In genomic region chr5:99277536-99277935, GRCm38 (mm10) we compare ENCODE assay signal across 27 mouse cellular contexts.
A peak's percentile ranks its signal among the peaks of the same experiment; 100 is the strongest.
DNase-seq lines count a peak whose midpoint lies in the region; ATAC-seq lines count a peak whose summit lies in the region.
"Had no signal": no experiment of that assay in that cellular context is flagged by ENCODE, and none has a peak within 500 bp of the region (broad histone marks: within the 10 kb centered on the region; RNA-seq: fewer than 3 reads in every experiment).

No protein-coding gene starts in this region.

- no peaks in the 10 kb centered on the region for H3K27me3 ChIP-seq in forebrain, embryonic 15.5 days
- 0 out of 2 replicates have a peak, but pooled peaks cover 8% of the 10 kb centered on the region for H3K27me3 ChIP-seq in forebrain, embryonic 12.5 days
- H3K27me3 ChIP-seq: CH12.LX; embryonic facial prominence, embryonic 13.5 days; hindbrain, embryonic 13.5 days; intestine, embryonic 15.5 days; Patski had no signal

- peak; percentile 23 to 24 for DNase-seq in cerebellum, postnatal 14 days
- peak; percentile 34 for DNase-seq in left cerebral cortex, postnatal 4 days
- DNase-seq in left cerebral cortex, postnatal 10 days (ENCODE audit: extremely low spot score in 1 of 2, low spot score in 2 of 2): no peak
- DNase-seq: adrenal gland, postnatal 10 days; adrenal gland, postnatal 36 days; B cell, adult 2 months; cerebellum, adult 18-20 months; cerebellum, adult 9-10 months; cerebellum, postnatal 36 days; embryo, embryonic 11 days; gastrocnemius, adult 2 months; gastrocnemius, postnatal 14 days; heart, adult 11 months; kidney, adult 2 months had no signal

- no peak overlapping the region for H3K9ac ChIP-seq in forebrain, embryonic 15.5 days (replicated peaks)
- H3K9ac ChIP-seq in forebrain, embryonic 12.5 days: no peak overlapping the region
- H3K9ac ChIP-seq: embryonic facial prominence, embryonic 13.5 days; hindbrain, embryonic 13.5 days; intestine, embryonic 15.5 days had no signal

- peaks cover 35% of the 10 kb centered on the region for H3K4me1 ChIP-seq in forebrain, embryonic 15.5 days
- peaks cover 31% of the 10 kb centered on the region for H3K4me1 ChIP-seq in forebrain, embryonic 12.5 days

- intact Hi-C loops in left cerebral cortex, postnatal 4 days (cut with DNase I): no loop called here
- intact Hi-C loops in left cerebral cortex, postnatal 10 days (cut with DNase I): no loop called here

- no peaks in the 10 kb centered on the region for H3K36me3 ChIP-seq in forebrain, embryonic 15.5 days
- H3K36me3 ChIP-seq in forebrain, embryonic 12.5 days (replicated peaks): no peaks in the 10 kb centered on the region
- H3K36me3 ChIP-seq: embryonic facial prominence, embryonic 10.5 days; embryonic facial prominence, embryonic 13.5 days; G1E; hindbrain, embryonic 13.5 days; intestine, embryonic 15.5 days had no signal

- H3K27ac ChIP-seq in forebrain, embryonic 15.5 days (replicated peaks): peak overlapping the region; percentile 72
- H3K27ac ChIP-seq in forebrain, embryonic 12.5 days: no peak overlapping the region
- H3K27ac ChIP-seq: embryonic facial prominence, embryonic 10.5 days; embryonic facial prominence, embryonic 13.5 days; gastrocnemius, adult 2 months; hindbrain, embryonic 13.5 days; intestine, embryonic 15.5 days had no signal

- H3K9me3 ChIP-seq in forebrain, embryonic 15.5 days: no peaks in the 10 kb centered on the region
- no peaks in the 10 kb centered on the region for H3K9me3 ChIP-seq in forebrain, embryonic 12.5 days
- H3K9me3 ChIP-seq: embryonic facial prominence, embryonic 10.5 days; embryonic facial prominence, embryonic 13.5 days; hindbrain, embryonic 13.5 days; intestine, embryonic 15.5 days had no signal

- WGBS in forebrain, embryonic 15.5 days: 65% methylated on average over 9 of the region's 9 CpGs
- 85% methylated on average over 9 of the region's 9 CpGs for whole genome bisulfite sequencing in forebrain, embryonic 12.5 days

- no peak overlapping the region for H3K4me3 ChIP-seq in forebrain, embryonic 15.5 days
- no peak overlapping the region for H3K4me3 ChIP-seq in forebrain, embryonic 12.5 days (replicated peaks)
- H3K4me3 ChIP-seq: embryonic facial prominence, embryonic 10.5 days; embryonic facial prominence, embryonic 13.5 days; erythroblast, embryonic 14.5 days; gastrocnemius, adult 2 months; hindbrain, embryonic 13.5 days; intestine, embryonic 15.5 days had no signal

- no peak overlapping the region for H3K4me2 ChIP-seq in forebrain, embryonic 15.5 days (replicated peaks)
- H3K4me2 ChIP-seq in forebrain, embryonic 12.5 days: no peak overlapping the region
- H3K4me2 ChIP-seq: embryonic facial prominence, embryonic 13.5 days; heart, embryonic 11.5 days; hindbrain, embryonic 13.5 days; intestine, embryonic 15.5 days had no signal

- no peak for ATAC-seq in cerebellum, adult (ENCODE audit: insufficient number of reproducible peaks, low FRiP score, low TSS enrichment)
- ATAC-seq in forebrain, embryonic 15.5 days (replicated peaks): no peak; the same call in 1 of the 2 replicates
- ATAC-seq in forebrain, embryonic 12.5 days (ENCODE audit: low FRiP score): no peak
- ATAC-seq: hindbrain, embryonic 16.5 days; Patski had no signal

Comparison
In these comparisons a context has a peak if more than half of its experiments do, and no peak if none do; other contexts are left out.
1. DNase-seq: peak in cerebellum, postnatal 14 days (2 of 2) and left cerebral cortex, postnatal 4 days (single experiment); none in left cerebral cortex, postnatal 10 days (0 of 2).